Mouse (Mus musculus) heart, adult 2 months (tissue): ENCODE measurements around the gene A1cf.

ENCODE experiments used
- CTCF ChIP-seq: fragments of 200-600 bp; IDR thresholded peaks from 2 replicates; pipeline ENCODE4 v1.8.1; 2022; ENCODE audit warnings: antibody characterized with exemption, mild to moderate bottlenecking, moderate library complexity
- EP300 ChIP-seq: fragments of 200-500 bp; IDR thresholded peaks from 2 replicates; pipeline ENCODE4 v1.6.1; 2011; ENCODE audit warnings: low read depth, low read length, control low read depth; ENCODE audit not compliant: insufficient read depth
- POLR2A ChIP-seq: fragments of 200-500 bp; IDR thresholded peaks from 2 replicates; pipeline ENCODE4 v1.6.1; 2011; ENCODE audit warnings: mild to moderate bottlenecking, low read depth, low read length, control low read depth; ENCODE audit not compliant: insufficient read depth

DNA sequence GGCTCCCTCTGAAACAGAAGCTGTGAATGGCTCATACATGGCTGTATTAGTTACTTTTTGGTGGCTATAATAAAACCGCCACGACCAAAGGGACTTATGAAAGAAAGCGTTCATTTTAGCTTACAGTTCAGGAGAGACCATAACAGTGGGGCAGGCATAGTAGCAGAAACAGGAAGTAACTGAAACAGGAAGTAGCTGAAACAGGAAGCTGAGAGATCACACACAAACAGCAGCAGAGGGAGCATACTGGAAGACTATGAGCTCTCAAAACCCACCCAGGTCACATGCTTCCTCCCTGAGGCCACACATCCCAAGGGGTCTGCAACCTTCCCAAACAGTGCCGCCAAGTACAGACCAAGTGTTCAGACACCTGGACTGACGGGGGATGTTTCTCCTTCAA is 34.3 kb upstream of the A1cf start:
- TF ChIP-seq CTCF (no peak), EP300 (no peak), POLR2A (no peak)
